Mouse (Mus musculus) bone marrow, adult 2 months (tissue): ENCODE measurements at regions not wholly inside any gene's neighbourhood (a gene's known extent, or its start where the extent isn't known, plus 50 kb on each side); places are given as distances from the start of the nearest gene placed in this dataset.

Experiments used
- H3K27ac ChIP-seq: fragments of 200-500 bp; 2 replicates; pipeline ENCODE4 v1.5.1; 2012; ENCODE audit warnings: low read depth, mild to moderate bottlenecking, control low read depth, inconsistent platforms, low read length; ENCODE audit not compliant: control insufficient read depth, poor library complexity, insufficient read depth
- H3K4me1 ChIP-seq: fragments of 200-500 bp; 2 replicates; pipeline ENCODE4 v1.6.1; 2011; ENCODE audit warnings: low read length; ENCODE audit not compliant: control insufficient read depth, insufficient read depth
- H3K4me3 ChIP-seq: fragments of 200-500 bp; replicated peaks from 2 replicates; pipeline ENCODE3; 2011; ENCODE audit warnings: mild to moderate bottlenecking, low read depth, low read length, control low read depth; ENCODE audit not compliant: control insufficient read depth
- CTCF ChIP-seq: fragments of 200-500 bp; IDR thresholded peaks from 2 replicates; pipeline ENCODE4 v1.5.1; 2011; ENCODE audit warnings: low read length, control low read depth; ENCODE audit not compliant: control insufficient read depth, insufficient read depth
- POLR2A ChIP-seq: fragments of 200-500 bp; IDR thresholded peaks from 2 replicates; pipeline ENCODE4 v1.6.1; 2011; ENCODE audit warnings: low read depth, mild to moderate bottlenecking, control low read depth, low read length, borderline replicate concordance; ENCODE audit not compliant: control insufficient read depth
- WGBS: fragments of 180-500 bp; shearing (Covaris S2); methylation state at CpG from one replicate; pipeline ENCODE4 v1.1.7; 2018; 5-methylcytosine and 5-hydroxymethylcytosine counted together

DNA sequence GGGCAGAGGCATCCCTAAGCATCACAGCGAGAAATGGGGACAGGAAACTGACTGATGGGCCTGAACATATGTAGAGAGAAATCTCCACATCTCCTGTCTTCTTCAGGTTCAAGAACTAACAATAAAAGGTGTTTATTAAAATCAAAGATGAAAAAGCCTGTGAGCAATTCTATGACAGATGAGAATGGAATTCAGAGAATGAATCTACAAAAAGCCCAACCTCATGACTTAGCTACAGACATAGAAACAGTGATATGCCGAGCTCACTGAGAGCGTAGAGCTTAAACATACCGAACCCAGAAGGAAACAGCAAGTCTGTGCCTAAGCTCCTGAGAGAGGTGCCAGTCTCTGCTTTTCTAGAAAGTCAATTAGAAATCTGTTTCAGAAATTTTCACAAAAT is 203.7 kb upstream of the Mctp2 start:
- TF ChIP-seq POLR2A (no peak), CTCF (no peak)
- Histone ChIP-seq H3K4me3 (no peak overlapping the region), H3K4me1 (no peaks in the 10 kb centered on the region), H3K27ac (no peak overlapping the region)
- WGBS = 79% methylated on average over 4 of the region's 4 CpGs

GRCm38 (mm10) chr7:72513446-72513845 is 207.0 kb upstream of the Mctp2 start:
- no peak overlapping the region for H3K4me3 ChIP-seq
- no peaks in the 10 kb centered on the region for H3K4me1 ChIP-seq
- 79% methylated on average over 4 of the region's 4 CpGs for WGBS
- TF ChIP-seq CTCF (no peak), POLR2A (no peak)
- H3K27ac ChIP-seq = no peak overlapping the region

DNA sequence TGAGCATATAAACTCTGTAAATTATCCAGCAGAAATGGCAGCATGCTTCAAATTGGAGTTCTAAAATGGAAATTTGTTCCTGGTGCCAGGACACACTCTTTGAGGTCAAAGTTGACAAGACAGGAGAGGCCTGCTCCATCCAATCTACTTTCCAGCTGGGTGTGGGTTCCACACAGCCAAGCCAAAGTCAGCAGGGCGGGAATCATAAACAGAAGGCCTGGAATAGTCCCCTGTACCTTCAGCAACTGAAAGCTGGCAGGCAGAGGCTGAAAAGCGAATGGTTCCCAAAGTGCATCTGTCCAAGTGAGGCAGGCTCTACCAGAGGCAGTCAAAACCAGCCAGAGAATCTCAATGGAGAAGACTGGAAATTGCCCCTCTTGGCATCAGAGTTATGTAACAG is 208.4 kb upstream of the Mctp2 start:
- TF ChIP-seq POLR2A = no peak
- TF ChIP-seq CTCF = no peak
- WGBS = 50% methylated on average over 2 of the region's 2 CpGs
- Histone ChIP-seq H3K27ac (no peak overlapping the region), H3K4me1 (no peaks in the 10 kb centered on the region), H3K4me3 (no peak overlapping the region)

- no peak overlapping the region for H3K27ac ChIP-seq
- WGBS = 67% methylated on average over 5 of the region's 5 CpGs
- no peak for TF ChIP-seq CTCF
- no peak for TF ChIP-seq POLR2A
- no peak overlapping the region for H3K4me3 ChIP-seq
- H3K4me1 ChIP-seq = no peaks in the 10 kb centered on the region
These were observed 212.1 kb upstream of the Mctp2 start for GRCm38 (mm10) chr7:72518421-72518972.

GRCm38 (mm10) chr7:72519359-72520115 is 213.1 kb upstream of the Mctp2 start:
- no peak for TF ChIP-seq POLR2A
- no peak for TF ChIP-seq CTCF
- H3K4me1 ChIP-seq = no peaks in the 10 kb centered on the region
- no peak overlapping the region for H3K27ac ChIP-seq
- H3K4me3 ChIP-seq = no peak overlapping the region
- 70% methylated on average over 6 of the region's 6 CpGs for WGBS

- Histone ChIP-seq H3K27ac (no peak overlapping the region), H3K4me3 (no peak overlapping the region), H3K4me1 (no peaks in the 10 kb centered on the region)
- TF ChIP-seq CTCF (no peak), POLR2A (no peak)
- WGBS = 83% methylated on average over 3 of the region's 3 CpGs
These were observed 222.5 kb upstream of the Mctp2 start for GRCm38 (mm10) chr7:72528873-72529272.

GRCm38 (mm10) chr7:72538288-72538687 is 231.9 kb upstream of the Mctp2 start:
- no peak for TF ChIP-seq CTCF
- TF ChIP-seq POLR2A = no peak
- Histone ChIP-seq H3K4me3 (no peak overlapping the region), H3K27ac (no peak overlapping the region), H3K4me1 (no peaks in the 10 kb centered on the region)
- 82% methylated on average over 6 of the region's 6 CpGs for WGBS

DNA sequence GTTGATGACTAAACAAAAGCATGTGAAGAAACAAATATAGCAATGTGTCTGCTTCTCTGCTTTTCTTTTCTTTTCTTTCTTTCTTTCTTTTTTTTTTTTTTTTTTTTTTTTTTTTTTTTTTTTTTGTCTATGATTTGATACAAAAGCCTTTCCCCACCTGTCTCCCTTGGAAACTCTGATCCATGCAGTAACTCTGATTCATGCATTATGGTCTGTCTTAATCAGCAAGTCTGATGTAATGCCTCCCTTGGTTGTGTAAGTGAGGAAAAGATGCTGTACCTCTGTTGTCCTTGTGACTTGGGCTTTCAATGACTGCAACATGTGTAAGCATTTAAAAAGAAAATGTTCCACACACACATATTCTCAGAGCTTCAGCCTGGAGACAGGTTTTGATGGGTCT is 233.5 kb upstream of the Mctp2 start:
- no peak for TF ChIP-seq CTCF
- TF ChIP-seq POLR2A = no peak
- no peaks in the 10 kb centered on the region for H3K4me1 ChIP-seq
- no peak overlapping the region for H3K4me3 ChIP-seq
- no peak overlapping the region for H3K27ac ChIP-seq
